Mouse (Mus musculus) right cerebral cortex, adult 18-20 months (tissue): ENCODE measurements around the gene Map2k7.

Source experiments
- DNase-seq: peaks from one replicate; pipeline ENCODE4 v3.0.0; 2022; ENCODE audit warnings: mixed read lengths

The Map2k7 gene

DNA sequence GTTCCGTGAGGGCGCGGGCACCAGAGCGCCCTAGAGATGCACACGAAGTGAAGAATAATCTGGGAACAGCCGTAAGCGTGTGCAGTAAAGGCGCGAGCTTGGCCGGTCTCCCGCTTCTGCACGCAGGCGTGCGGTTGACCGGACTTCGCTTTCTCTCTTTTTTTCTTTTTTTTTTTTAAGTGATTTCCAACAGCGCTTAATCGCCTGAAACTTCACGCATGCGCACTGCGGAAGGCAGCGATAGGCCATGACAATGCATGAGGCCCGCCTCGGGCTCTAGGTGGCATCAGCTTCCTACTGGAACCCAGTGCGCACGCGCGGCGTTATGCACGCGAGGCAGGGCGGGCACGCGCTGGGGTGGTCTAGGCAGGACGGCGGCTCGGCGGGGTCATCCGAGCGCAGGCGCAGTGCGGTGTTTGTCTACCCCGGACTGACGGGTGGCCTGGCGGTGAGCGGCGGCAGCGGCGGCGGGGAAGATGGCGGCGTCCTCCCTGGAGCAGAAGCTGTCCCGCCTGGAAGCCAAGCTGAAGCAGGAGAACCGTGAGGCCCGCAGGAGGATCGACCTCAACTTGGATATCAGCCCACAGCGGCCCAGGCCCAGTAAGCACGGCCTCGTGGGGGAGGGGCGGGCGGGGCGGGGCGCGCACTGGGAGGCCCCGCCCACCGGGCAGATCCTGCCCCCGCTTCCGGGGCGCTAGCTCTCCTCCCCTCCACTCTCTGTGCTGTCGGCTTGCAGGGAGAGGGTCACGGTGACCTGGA lies at the start of gene Map2k7, which contains the start of gene Gm49320:
Gene Map2k7 (plus strand): TSS at position 307 of the 759 bp plus-strand sequence.
Gene Gm49320 (plus strand): TSS at position 432 of the 759 bp plus-strand sequence.
- peak; percentile 100 for DNase-seq

DNA sequence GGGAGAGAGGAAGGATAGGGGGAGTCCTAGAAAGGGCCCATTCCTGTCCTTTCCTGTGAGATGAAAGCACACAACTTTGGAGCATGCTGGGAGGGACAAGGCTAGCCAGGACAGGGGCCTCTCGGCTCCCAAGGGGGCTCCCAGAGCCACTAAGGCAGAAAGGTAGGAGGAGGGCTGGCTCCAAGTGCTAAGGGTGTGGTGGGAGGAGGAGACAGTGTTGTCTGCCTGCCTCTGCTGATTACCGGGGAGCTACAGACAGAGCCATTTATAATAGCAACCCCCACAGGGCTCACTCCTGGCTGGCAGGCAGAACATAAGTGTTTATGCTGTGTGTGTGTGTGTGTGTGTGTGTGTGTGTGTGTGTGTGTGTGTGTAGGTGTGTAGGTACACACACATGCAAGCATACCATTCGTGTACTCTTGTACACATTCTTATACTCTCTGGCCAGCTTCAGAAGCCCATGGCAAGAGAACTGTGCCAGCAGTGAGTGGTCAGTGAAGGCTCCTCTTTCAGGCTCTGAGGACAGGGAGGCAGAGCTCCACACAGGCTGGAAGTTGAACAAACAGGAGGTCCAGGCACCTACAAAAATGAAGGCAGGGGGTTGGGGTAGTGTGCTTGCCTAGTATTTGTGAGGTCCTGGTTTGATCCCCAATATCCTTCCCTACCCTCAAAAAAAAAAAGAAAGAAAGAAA lies 49.4 kb upstream of the Map2k7 start:
- DNase-seq, result no peak

DNA sequence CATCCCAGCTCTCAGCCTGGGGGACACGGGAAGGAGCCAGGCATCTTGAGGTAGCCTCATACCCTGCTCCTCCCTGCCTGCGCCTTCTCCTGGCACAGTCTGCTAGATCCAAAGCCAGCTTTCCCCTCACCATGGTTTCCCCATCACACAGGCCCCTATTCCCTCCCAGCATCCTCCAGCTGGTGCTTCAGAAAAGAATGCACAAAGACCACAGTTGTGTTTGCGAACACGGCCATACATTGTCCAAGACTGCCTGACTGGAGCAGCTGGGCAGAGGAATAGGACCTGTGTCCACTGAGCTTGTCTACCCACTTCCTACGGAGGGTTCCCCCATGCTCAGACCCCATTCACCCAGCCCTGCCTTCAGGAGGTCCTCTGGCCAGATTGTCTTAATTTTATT lies 46.2 kb upstream of the Map2k7 start:
- peak; percentile 49 for DNase-seq

DNA sequence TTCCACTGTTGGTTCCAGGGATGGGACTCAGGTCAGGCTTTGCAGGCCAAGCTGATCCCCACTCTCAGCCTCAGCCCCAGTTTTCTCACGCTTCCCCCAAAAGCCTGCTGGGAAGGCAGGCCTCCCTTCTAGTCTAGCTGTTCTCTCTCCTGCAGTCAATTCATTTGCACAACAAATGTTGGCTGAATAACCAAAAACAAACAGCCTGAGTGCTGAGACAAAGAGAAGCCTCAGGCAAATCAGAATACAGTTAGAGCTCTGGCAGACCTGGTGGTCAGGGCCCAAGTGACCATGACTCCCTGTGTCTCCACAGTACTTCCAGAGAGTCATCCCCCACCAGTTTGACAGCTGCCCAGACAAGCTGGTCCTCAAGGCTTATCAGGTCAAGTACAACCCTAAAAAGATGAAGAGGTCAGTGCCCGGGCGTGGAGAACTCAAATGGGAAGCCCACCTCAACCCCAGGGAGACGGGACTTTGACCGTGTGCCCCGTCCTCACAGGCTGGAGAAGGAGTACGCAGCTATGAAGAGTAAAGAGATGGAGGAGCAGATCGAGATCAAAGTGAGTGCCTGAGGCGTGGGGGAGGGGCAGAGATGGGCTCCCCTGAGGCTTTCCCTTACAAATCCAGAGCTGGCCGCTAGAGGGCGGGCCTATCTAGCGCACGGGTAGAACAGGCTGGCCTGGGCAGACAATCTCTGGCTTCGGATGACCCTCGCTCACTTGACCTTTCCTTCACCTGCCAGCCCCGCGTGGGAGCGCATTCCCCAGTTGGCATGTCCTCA lies 45.5 kb upstream of the Map2k7 start:
- peak; percentile 86 for DNase-seq

DNA sequence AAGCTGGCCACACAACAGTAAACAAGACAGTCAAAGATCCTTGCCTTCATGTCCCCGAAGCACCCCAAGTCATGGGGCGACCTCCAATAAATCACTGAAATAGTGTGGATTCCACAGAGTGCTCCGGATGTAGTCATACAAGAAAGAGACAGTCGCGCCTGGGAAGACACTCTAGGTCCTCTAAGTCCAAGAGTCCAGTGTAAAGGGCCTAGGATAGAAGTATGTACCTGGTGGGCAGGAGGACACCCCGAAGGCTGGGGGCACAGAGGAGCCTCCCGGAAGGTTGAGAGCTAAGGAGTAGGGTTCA lies 45.0 kb upstream of the Map2k7 start:
- no peak for DNase-seq

DNA sequence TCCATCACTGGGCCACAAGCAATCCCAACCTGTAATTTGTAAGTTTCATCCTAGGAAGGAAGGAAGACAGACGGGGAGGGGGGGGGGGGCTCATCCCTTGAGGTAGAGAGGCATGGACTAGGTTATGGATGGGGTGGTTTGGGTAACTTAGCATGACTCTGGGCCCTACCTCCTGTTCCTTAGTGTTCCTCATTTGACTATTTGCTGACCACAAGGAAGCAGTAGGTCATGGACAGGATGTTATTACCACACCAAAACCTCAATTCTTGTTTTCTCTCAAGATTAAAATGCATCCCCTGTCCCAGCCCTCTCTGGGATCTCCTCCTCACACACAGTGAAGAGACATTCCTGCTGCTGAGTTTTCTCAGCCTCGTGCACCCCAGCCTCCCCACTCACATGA lies 37.2 kb upstream of the Map2k7 start:
- no peak for DNase-seq

DNA sequence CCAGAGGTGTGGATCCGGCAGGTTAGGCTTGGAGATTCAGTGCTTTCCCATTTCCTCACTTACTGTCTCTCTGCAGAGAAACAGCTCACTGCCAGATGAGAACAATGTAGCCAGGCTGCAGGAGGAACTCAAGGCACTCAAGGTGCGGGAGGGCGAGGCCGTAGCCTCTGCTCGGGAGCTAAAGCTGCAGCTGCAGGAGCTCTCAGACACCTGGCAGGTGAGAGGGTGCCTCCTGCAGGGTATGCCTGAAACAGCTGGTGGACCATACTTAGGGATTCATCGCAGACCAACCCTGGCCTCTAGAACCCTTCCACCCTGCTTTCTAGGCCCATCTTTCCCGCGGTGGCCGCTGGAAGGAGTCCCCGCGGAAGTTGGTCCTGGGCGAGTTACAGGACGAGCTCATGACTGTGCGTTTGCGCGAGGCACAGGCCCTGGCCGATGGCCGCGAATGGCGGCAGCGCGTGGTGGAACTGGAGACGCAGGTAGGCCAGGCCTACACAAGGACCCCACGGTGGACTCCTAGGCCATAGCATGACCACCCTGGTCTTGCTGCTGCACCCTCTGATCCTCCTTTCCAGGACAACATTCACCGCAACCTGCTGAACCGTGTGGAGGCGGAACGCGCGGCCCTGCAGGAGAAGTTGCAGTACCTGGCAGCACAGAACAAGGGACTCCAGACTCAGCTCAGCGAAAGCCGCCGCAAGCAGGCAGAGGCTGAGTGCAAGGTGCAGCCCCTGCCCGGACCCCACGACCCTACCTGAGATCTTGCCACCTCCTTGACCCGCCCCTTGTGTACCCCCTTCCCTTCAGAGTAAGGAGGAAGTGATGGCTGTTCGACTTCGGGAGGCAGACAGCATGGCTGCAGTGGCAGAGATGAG lies 33.1 kb upstream of the Map2k7 start:
- DNase-seq, result no peak

DNA sequence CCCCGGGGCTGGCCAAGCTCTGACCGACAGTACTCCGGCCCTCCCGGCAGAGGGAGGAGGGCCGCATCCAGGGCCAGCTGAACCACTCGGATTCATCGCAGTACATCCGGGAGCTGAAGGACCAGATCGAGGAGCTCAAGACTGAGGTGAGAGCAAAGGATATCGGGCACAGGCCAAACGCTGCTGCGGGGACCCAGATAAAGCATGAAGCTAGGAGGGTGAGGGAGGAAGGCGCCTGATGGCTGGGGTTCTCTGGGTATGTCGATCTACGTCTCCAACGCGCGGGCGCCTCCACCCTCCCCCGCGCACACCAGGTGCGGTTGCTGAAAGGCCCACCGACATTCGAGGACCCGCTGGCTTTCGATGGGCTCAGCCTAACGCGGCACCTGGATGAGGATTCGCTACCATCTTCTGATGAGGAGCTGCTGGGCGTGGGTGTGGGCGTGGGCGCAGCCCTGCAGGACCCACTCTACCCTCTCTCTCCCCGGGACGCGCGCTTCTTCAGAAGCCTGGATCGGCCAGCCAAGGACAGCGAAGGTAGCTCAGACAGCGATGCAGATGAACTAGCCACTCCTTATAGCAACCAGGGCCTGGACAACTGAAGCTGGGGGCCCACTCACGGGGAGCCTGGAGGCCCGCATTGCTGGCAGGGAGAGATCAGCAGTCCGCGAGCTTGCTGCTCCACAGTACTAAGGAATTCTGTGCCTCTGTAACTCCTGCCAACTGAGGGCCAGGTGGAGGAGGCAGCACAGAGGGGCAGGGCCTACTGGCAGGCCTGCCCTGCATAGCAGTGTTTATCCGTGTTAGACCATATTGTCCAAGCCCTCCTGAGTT lies 32.1 kb upstream of the Map2k7 start:
- DNase-seq, result peak; percentile 43

DNA sequence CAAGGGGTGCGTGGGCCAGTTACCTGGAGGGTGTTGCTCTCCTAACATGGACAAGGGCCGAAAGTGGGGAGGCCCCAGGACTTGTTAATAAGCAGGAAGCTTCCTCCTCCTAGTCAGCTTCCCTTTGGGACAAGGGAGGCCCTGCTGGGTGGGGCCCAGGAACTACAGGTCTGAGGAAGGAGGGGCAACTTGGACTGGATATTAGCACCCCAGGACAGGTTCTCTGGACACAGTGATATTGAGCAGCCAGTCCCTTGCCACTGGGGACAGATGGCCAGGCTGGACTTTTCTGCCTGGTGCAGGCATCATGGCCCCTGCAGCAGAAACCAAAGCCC lies 31.6 kb upstream of the Map2k7 start:
- DNase-seq, result no peak

DNA sequence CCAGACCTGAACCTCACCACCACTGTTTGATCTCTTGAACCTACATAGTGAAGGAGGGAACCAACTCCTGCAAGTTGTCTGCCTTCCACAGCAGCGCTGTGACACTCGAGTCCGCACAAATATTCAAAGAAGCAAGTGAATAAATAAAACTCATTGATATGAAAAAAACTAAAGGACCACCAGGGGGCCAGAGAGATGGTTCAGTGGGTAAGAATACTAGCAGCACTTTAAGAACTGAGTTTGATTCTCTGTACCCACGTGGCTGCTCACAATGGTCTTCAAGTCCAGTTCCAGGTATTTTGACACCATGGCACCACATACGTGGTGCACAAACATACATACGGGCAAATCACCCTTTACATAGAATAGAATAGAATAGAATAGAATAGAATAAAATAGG lies 27.4 kb upstream of the Map2k7 start:
- no peak for DNase-seq

DNA sequence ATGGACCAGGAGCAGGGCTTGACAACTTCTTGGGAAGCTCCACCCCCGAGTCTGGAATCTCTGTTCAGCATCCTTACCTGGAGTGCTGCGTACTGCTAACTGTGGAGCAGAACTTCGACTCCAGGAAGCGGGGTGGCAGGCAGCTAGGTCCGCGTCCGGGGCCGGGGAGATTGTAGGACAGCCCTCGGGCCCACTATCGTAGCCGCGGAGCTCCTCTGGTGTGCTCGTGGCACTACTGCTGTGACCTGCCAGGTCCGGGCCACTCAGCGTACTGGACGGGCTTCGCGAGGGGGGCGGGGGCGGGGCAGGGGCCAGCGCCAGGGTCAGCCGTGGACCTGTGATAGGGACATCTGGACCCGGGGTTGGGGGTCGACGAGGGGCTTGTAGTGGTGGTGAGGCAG lies 25.7 kb upstream of the Map2k7 start:
- no peak for DNase-seq

DNA sequence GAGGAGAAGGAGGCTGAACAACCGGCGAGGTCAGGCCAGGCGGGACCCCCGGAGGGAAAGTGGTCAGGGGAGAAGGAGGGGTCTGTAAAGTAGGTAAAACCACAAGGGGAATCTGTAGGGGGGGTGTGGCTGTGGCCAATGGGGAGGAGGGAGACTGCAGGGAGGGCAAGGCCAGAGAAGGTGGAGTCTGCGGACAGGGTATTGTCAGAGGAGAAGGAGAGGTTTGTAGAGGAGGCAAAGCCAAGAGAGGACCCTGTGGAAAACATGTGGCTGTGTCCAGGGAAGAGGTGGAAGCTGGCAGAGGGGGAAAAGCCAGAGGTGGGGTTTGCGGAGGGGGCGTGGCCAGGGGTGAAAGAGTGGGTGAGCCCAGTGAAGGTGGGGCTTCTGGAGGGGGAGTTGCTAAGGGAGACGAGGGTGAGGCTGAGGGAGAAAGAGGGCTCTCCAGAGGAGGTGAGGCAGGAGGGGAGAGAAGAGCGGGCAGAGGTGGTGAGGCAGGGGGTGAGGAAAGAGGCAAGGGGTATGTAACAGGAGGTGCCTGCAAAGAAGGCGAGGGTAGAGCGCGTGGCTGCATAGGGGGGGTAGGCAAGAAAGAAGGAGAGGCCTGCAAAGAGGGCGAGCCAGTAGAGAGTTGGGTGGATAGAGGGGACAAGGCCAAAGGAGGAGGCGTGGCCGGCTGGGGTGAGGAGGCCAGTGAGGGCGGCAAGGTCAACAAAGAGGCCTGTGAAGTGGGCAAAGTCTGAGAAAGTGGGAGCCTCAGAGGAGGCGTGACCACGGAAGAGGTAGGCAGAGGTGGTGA lies 25.1 kb upstream of the Map2k7 start:
- DNase-seq, result no peak

DNA sequence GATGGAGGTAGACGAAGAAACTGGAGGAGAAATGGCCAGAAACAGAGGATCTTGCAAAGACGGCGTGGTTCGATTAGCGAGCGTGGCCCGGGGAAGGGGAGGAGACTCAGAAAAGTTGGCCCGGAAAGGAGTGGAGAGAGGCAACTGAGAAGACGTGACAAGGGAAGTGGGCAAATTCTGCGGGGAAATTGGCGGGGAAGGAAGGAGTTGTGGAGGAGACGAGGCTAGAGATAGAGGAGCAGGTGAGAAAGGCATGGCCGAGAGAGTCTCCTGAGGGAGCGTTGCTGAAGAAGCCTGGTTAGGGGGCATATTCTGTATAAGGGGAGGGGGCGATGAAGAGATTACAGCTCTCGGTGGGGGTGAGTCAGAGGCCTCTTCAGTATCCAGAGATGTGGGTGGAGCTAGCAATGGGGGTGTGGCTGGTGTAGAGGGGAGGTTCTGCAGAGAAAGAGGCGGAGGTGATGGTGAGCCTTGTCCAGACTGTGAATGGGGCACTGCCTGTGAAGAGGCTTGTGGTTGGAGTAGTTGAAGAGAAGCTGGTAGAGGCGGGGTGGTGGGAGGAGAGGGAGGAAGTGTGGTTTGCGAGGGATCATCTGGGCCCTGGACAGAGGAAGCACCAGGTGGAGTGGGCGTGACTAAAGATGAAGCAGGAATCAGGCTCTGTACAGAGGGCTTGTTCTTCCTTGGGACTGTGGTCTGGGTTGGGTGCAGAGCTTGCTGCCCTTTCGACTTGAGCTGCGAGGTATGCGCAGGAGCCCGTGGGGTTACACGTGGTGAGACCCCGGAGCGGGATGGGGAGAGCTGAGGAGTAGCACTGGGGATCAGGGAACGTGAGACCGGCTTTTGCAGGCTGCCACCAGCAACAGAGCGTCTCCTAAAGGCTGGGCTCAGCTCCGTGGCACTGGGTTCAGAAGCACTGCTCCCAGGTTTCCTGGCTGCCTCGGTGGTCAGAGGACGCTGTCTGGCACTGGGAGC lies 24.2 kb upstream of the Map2k7 start:
- peak; percentile 20 for DNase-seq

DNA sequence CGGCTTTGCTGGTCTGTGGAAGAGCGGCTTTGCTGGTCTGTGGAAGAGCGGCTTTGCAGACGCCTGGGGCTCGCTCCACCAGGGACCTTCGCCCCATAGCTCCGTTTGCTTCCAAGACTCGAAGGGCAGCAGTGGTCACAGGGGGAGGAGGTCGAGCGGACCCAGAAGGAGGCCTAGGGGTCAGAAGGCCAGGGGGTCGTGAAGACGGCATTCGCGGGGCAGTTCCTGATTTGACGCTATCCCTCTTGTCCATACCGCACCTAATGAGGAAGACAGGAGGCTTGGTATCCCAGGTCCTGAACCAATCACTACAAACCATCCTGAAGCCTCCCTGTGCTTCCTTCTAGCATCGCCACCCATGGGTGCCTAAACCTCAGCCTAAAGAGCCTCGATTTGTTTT lies 22.2 kb upstream of the Map2k7 start:
- DNase-seq, result no peak

DNA sequence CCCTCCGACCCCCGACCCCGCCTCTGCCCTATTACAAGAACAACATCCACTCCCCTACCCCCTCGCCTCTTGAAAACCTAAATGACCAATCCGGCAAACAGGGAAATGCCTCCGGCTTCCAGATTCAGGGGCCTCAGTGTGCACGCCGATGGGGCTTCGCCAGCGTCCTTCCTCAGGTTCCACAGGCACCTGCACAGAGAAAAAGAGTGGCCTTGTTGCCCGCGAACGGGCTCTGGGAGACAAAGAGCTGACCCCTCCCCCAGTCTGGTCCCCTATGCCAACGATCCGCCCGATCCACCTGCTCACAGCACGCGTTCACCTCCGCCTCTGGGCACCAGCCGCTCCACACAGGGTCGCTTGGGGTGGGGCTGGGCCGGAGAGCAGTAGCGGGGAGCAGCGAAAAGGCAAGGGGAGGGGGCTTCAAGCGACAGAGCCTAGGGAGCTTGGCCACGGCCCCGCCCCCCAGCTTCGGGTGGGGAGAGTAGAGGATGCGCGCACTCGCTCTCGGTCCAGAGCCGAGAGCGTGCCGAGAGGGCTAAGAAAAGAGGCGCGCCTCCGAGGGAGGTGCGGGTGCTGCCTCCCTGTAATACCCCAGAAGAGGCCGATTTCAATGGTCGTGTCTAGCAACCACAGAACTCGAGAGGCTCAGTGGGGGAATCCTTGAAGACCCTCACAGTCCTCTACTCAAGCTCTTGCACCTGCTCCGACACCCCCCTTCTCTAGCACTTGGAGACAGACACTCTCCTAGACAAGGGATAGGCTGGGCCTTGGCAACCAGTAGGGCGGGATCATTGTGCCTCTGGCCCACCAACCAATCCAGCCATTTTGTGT lies 21.5 kb upstream of the Map2k7 start, which contains the start of gene Prr36:
Gene Prr36 (minus strand): TSS at position 669 of the 831 bp plus-strand sequence.
- DNase-seq, result peak; percentile 47

DNA sequence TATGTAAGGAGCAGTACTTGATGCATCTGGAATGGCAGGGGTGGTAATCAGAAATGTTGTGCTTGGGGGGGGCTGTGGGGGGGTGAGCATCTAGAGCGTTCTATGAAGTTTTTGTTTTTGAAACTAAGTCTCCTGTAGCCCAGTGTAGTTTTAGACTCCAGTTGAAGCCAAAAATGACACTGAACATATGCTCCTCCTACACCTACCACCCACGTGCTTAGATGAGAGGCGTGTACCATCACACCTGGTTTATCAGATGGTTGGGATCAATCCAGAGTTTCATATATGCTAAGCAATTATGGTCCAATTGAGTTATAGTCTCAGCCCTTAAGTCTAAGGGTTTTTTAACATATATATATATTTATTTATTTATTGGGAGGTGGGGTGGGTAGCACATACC lies 18.9 kb upstream of the Map2k7 start:
- peak; percentile 48 for DNase-seq

DNA sequence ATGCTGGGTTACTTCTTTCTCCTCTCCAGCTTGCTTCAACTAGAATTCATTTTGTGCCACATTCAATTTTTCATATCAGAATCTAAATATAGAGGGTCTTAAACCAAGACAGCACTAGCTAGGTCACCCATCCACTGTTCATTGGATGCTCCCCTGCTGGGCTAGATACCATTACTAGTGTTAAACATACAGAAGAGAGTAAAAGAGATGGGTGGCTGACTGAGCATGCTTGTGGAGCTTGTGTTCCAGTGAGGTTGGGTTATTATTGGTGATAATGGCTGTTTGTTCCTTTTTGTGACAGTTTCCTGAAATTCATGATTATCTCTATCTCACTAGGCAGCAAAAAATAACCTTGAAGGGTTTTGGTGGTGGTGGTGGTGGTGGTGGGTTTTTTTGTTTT lies 16.5 kb upstream of the Map2k7 start:
- DNase-seq, result no peak

DNA sequence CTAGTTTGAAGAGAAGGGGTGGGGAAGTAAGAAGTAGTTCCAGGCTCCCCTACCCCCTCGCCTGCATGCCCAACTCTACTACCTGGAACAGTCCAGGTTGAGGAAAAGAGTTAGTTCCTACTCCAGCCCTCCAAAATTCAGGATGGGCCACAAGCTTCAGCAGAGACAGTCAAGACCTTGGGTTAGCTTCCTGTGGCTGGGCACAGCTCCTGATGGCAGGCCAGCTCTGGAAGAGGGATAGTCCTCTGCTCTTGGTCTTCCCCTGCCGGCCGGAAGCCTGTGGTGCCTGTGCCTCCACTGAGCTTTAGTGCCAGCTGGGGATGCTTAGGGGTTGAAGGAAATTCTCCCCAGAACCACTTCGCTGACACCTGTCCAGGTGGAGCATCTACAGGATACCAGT lies 12.2 kb upstream of the Map2k7 start:
- no peak for DNase-seq
